Mouse (Mus musculus): ENCODE measurements around the gene Fuz. TPM values are rescaled to one million over a fixed set of nuclear protein-coding genes. Genes with fewer than 3 reads are reported as not detected.

Gene Fuz
- polyA plus RNA-seq, 1 experiment: 52.8 TPM

DNA sequence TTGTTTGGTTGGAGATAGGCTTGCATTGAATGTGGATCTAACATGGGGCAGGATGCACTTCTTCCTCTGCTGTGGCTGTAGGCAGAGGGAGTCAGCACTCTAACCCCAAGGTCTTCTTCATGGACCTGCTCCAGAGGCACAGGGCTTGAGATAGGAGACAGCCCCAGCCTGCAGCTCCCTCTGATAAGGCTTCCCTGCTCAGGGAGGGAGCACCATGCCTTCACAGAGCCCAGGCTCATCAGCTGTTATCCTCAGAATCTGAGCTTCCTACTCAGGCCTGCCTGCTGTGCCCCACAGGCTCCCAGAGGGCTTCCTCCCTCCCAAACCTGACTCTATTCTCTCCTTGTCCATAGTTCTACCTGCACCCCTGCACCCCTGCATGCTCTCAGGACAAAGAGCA lies 26.7 kb downstream of the Fuz start:
- no peak for TF ChIP-seq CTCF (IDR thresholded peaks at IDR 0.05; ENCODE audit: extremely low read depth, insufficient read depth, insufficient read length, insufficient replicate concordance)
- no peak for TF ChIP-seq POLR2A (IDR thresholded peaks at IDR 0.05; ENCODE audit: low read depth, low read length)
- H3K4me1 ChIP-seq (ENCODE audit: control insufficient read depth, insufficient read depth, insufficient read length): 0 out of 2 replicates have a peak, but pooled peaks cover 2% of the 10 kb centered on the region
- H3K27ac ChIP-seq (ENCODE audit: insufficient read depth, low read length): no peak overlapping the region; the same call in 1 of the 2 replicates
- H3K36me3 ChIP-seq (ENCODE audit: control insufficient read depth, insufficient read depth, low read length): peaks cover 11% of the 10 kb centered on the region; the same call in 1 of the 2 replicates
- no peak overlapping the region for H3K4me3 ChIP-seq (ENCODE audit: extremely low read depth, insufficient read depth, insufficient read length)
- DNase-seq (ENCODE audit: low read depth in 1 of 2, low spot score in 2 of 2): no peak
- no peaks in the 10 kb centered on the region for H3K27me3 ChIP-seq (ENCODE audit: control insufficient read depth, insufficient read depth, low read length)

DNA sequence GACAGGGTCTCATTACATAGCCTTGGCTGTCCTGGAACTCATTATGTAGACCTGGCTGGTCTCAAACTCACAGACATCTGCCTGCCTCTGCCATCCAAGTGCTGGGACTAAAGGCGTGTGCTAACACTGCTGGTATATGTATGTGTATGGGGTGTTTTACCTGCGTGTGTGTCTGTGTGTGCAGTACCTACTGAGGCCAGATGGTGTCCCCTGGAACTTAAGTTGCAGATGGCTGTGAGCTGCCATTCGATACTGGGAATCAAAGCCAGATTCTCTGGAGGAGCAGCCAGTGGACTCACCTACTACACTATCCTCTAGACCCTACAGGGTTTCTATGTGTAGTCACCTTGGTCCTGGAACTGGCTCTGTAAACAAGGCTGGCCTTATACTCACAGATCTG lies 29.6 kb downstream of the Fuz start:
- DNase-seq (ENCODE audit: low read depth in 1 of 2, low spot score in 2 of 2): peak in 1 of 2 experiments; percentile 13
- no peaks in the 10 kb centered on the region for H3K27me3 ChIP-seq (ENCODE audit: control insufficient read depth, insufficient read depth, low read length)
- H3K4me1 ChIP-seq (ENCODE audit: control insufficient read depth, insufficient read depth, insufficient read length): peaks cover 3% of the 10 kb centered on the region; the same call in 1 of the 2 replicates
- H3K36me3 ChIP-seq (ENCODE audit: control insufficient read depth, insufficient read depth, low read length): peaks cover 11% of the 10 kb centered on the region; the same call in 1 of the 2 replicates
- H3K4me3 ChIP-seq (ENCODE audit: extremely low read depth, insufficient read depth, insufficient read length): no peak overlapping the region
- TF ChIP-seq POLR2A (IDR thresholded peaks at IDR 0.05; ENCODE audit: low read depth, low read length): no peak
- no peak overlapping the region for H3K27ac ChIP-seq (ENCODE audit: insufficient read depth, low read length)
- WGBS: 85% methylated on average over 3 of the region's 3 CpGs

DNA sequence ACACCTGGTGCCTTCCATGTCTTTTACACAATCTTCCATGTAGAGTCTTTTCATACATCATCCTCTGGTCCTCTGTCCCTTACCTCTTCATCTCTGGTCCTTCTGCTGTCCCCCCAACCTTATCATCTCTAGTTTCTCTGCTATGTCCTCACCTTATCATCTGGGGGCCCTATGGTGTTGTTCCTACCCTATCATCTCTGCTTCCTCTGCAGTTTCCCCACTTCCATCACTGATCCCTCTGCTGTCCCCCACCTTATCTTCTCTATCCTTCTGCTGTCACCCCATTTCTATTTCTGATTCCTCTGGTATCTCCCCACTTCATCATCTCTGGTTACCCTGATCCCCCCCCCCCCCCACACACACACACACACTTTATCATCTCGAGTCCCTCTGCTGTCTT lies 32.7 kb downstream of the Fuz start:
- DNase-seq (ENCODE audit: low read depth in 1 of 2, low spot score in 2 of 2): no peak
- no peaks in the 10 kb centered on the region for H3K27me3 ChIP-seq (ENCODE audit: control insufficient read depth, insufficient read depth, low read length)
- peak overlapping the region; percentile 88; the same call in 1 of the 2 replicates for H3K4me3 ChIP-seq (ENCODE audit: extremely low read depth, insufficient read depth, insufficient read length)
- peak overlapping the region; percentile 69; the same call in 1 of the 2 replicates for H3K27ac ChIP-seq (ENCODE audit: insufficient read depth, low read length)
- 0% methylated on average over 1 of the region's 1 CpGs for WGBS
- H3K4me1 ChIP-seq (ENCODE audit: control insufficient read depth, insufficient read depth, insufficient read length): peaks cover 3% of the 10 kb centered on the region; the same call in 1 of the 2 replicates
- no peak for TF ChIP-seq POLR2A (IDR thresholded peaks at IDR 0.05; ENCODE audit: low read depth, low read length)
- 0 out of 2 replicates have a peak, but pooled peaks cover 2% of the 10 kb centered on the region for H3K36me3 ChIP-seq (ENCODE audit: control insufficient read depth, insufficient read depth, low read length)

DNA sequence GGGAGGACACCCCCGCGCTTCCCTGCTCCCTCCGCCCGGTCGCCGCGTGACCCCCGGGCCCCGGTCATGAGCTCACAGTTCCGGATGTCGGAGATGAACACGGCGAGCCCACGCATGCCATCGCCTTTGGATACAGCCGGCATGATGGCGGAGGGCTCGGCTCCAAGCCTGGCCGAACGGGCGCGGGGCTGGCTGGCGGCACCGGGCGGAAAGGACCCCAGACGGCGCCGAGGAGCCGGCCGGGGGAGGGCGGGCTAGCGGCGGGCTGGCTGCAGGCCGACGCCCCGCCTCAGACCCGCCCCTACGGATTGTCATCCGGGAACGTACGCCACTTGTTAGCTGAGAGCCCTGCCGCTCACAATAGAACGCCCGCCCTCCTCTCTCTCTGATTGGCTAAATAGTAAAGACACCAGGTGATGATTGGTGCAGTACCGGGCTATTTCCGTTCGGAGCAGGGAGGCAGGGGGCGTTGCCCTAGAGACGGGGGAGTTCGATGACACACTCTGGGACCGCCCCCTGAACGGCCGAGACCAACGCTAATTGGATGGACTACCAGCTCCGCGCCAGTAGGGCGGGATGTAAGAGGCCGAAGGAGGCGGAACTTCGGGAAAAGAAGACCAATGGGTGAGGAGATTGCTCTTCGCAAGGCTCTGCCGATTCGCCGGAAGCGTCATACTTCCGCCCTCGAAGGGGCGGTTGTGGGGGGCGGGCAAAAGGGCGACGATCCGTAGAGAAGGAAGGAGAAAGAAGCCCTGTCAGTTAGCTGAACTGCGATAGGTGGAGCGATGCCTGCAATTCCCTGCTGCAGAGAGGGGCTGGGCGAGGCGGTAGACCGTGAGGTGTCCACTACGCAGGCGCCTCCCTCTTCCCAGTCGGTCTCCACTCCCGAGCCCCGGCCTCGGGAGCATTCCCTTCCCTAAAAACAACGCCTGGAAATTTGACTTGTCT lies 33.6 kb downstream of the Fuz start, which contains the start of gene Ap2a1:
TSS of gene Ap2a1 (minus strand) at position 293 of the 948 bp plus-strand sequence.
- no peaks in the 10 kb centered on the region for H3K27me3 ChIP-seq (ENCODE audit: control insufficient read depth, insufficient read depth, low read length)
- H3K27ac ChIP-seq (ENCODE audit: insufficient read depth, low read length): peak within 1 kb of the TSS; percentile 82
- peak within 1 kb of the TSS; percentile 88 for H3K4me3 ChIP-seq (ENCODE audit: extremely low read depth, insufficient read depth, insufficient read length)
- WGBS: under 1% methylated on average over 83 of the region's 84 CpGs
- H3K36me3 ChIP-seq (ENCODE audit: control insufficient read depth, insufficient read depth, low read length): no peaks in the 10 kb centered on the region
- DNase-seq (ENCODE audit: low read depth in 1 of 2, low spot score in 2 of 2): peak; percentile 100
- peaks cover 3% of the 10 kb centered on the region; the same call in 1 of the 2 replicates for H3K4me1 ChIP-seq (ENCODE audit: control insufficient read depth, insufficient read depth, insufficient read length)
- TF ChIP-seq POLR2A (IDR thresholded peaks at IDR 0.05; ENCODE audit: low read depth, low read length): peak; percentile 50
- TF ChIP-seq CTCF (IDR thresholded peaks at IDR 0.05; ENCODE audit: extremely low read depth, insufficient read depth, insufficient read length, insufficient replicate concordance): no peak

DNA sequence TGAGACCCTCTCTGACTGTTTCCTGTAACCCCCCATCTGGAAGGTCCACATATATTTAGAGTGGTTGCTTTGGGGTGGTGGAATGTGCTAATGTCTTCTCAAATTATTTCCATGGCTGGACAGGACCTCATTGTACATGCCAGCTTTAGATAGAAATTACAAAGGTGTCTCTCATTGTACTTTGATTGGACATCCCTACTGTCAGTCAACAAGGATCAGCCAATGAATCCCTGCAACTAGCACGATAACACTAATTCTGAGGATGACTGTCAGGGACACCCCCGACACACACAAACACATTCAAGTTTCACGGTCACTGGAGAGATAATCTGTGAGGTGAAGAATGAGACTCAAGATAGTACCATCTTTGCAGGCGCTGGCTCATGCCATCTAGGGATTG lies 42.8 kb downstream of the Fuz start:
- 86% methylated on average over 4 of the region's 4 CpGs for WGBS
- Histone ChIP-seq H3K4me3 (ENCODE audit: extremely low read depth, insufficient read depth, insufficient read length) (no peak overlapping the region), H3K4me1 (ENCODE audit: control insufficient read depth, insufficient read depth, insufficient read length) (no peaks in the 10 kb centered on the region), H3K36me3 (ENCODE audit: control insufficient read depth, insufficient read depth, low read length) (no peaks in the 10 kb centered on the region), H3K27ac (ENCODE audit: insufficient read depth, low read length) (no peak overlapping the region), H3K27me3 (ENCODE audit: control insufficient read depth, insufficient read depth, low read length) (no peaks in the 10 kb centered on the region)
- TF ChIP-seq POLR2A (IDR thresholded peaks at IDR 0.05; ENCODE audit: low read depth, low read length): no peak
- no peak for TF ChIP-seq CTCF (IDR thresholded peaks at IDR 0.05; ENCODE audit: extremely low read depth, insufficient read depth, insufficient read length, insufficient replicate concordance)
- no peak for DNase-seq (ENCODE audit: low read depth in 1 of 2, low spot score in 2 of 2)

DNA sequence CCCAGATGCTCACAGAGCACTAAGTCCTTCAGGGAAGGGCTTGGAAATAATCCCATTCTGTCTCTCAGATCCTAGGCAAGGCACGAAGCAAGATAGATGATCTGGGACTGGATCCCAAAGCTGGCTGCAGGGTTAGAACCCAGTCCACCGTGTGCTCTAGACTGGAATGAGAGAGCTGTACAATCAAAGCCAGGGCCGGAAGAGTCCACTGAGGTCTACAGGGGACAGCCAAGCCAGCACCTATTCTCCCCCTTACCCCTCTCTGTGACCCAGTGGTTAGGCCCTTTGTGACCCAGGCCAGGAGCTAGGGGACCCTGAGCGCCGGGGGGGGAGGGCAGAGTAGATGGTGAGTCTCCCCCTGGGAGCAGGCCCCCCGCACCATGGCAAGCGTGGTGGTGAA lies 47.0 kb downstream of the Fuz start, which contains the start of gene Tsks:
TSS of gene Tsks (plus strand) at position 301 of the 400 bp plus-strand sequence.
- Histone ChIP-seq H3K36me3 (ENCODE audit: control insufficient read depth, insufficient read depth, low read length) (no peaks in the 10 kb centered on the region), H3K4me3 (ENCODE audit: extremely low read depth, insufficient read depth, insufficient read length) (no peak within 1 kb of the TSS), H3K4me1 (ENCODE audit: control insufficient read depth, insufficient read depth, insufficient read length) (no peaks in the 10 kb centered on the region), H3K27me3 (ENCODE audit: control insufficient read depth, insufficient read depth, low read length) (0 out of 2 replicates have a peak, but pooled peaks cover 1% of the 10 kb centered on the region), H3K27ac (ENCODE audit: insufficient read depth, low read length) (no peak within 1 kb of the TSS)
- no peak for DNase-seq (ENCODE audit: low read depth in 1 of 2, low spot score in 2 of 2)
- WGBS: 89% methylated on average over 7 of the region's 7 CpGs
- no peak for TF ChIP-seq POLR2A (IDR thresholded peaks at IDR 0.05; ENCODE audit: low read depth, low read length)
- no peak for TF ChIP-seq CTCF (IDR thresholded peaks at IDR 0.05; ENCODE audit: extremely low read depth, insufficient read depth, insufficient read length, insufficient replicate concordance)

DNA sequence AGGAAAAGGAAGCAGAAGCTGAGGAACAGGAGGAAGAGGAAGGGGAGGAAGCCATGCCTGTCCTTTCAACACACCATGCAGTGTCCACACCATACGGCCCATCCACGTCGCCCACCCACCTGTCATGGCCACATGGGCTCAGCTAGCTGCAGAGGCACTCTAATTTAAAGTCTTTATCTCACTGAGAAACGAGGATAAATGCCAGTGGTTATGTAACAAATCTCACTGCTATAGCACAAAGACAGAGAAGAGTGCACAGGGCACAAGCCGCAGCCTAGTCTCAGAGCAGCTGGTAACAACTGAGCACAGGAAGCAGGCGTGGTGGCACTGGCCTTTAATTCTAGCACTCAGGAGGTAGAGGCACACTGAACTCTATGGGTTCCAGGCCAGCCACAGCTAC lies 54.0 kb downstream of the Fuz start:
- H3K4me3 ChIP-seq (ENCODE audit: extremely low read depth, insufficient read depth, insufficient read length): no peak overlapping the region
- peaks cover 11% of the 10 kb centered on the region for H3K4me1 ChIP-seq (ENCODE audit: control insufficient read depth, insufficient read depth, insufficient read length)
- 32% methylated on average over 6 of the region's 6 CpGs for WGBS
- no peak overlapping the region for H3K27ac ChIP-seq (ENCODE audit: insufficient read depth, low read length)
- no peaks in the 10 kb centered on the region for H3K36me3 ChIP-seq (ENCODE audit: control insufficient read depth, insufficient read depth, low read length)
- H3K27me3 ChIP-seq (ENCODE audit: control insufficient read depth, insufficient read depth, low read length): peaks cover 1% of the 10 kb centered on the region; the same call in 1 of the 2 replicates
- DNase-seq (ENCODE audit: low read depth in 1 of 2, low spot score in 2 of 2): no peak
- TF ChIP-seq POLR2A (IDR thresholded peaks at IDR 0.05; ENCODE audit: low read depth, low read length) (no peak), CTCF (IDR thresholded peaks at IDR 0.05; ENCODE audit: extremely low read depth, insufficient read depth, insufficient read length, insufficient replicate concordance) (no peak)
